Mouse (Mus musculus): ENCODE data around the gene Zfp105.
A peak's percentile ranks its signal among the peaks of the same experiment; 100 is the strongest.

Zfp105 gene

DNA sequence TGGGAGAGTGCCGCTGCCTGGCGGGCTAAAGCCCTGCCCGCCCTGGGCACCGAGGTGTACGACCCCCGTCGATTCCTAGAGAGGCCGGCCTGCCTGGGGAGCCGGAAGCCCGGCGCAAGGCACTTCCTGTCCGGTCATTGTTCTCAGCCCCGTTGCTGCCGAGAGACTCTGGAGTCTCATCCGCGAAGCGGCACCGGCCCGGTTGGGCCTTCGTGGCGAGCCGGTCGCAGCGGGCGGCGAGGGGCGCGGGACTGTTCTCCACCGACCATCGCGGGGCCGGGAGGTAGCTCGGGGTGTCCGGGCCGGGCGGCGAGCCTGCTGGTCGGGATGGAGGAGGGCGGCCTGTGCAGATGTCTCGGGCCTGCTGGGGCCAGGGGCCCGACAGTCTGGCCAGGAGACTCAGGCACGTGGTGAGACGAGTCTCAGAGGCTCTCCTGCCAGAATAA is at the start of gene Zfp105:
Gene Zfp105, plus strand, starts transcription at position 137 of the 446 bp plus-strand sequence.
- DNase-seq = peak; percentile 95

- no peak for DNase-seq
Measured at GRCm38 (mm10) chr9:122874653-122875052, 48.2 kb upstream of the Zfp105 start.

- DNase-seq = no peak
Measured at GRCm38 (mm10) chr9:122875145-122875544, 47.7 kb upstream of the Zfp105 start.

DNA sequence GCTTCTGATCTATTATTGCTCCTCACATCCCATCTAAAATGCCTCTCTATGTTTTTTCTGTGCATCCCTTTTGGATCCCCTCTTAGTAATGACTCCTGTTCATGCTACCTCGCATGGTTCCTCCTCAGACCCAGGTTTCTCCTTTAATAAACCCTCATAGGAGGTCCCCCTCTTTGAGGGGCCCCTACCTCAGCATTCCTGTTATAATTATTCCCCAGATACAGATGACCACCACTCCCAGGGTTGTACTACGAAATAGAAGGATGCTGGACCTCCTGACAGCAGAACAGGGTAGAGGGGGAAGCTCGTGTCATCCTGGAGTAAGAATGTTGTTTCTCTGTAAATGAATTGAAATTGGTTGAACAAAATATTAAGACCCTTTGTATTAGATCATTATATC is 37.5 kb upstream of the Zfp105 start, which contains the start of gene Zkscan7:
Gene Zkscan7, plus strand, starts transcription at position 301 of the 400 bp plus-strand sequence.
- DNase-seq = no peak

GRCm38 (mm10) chr9:122886372-122887179 is 36.3 kb upstream of the Zfp105 start:
- DNase-seq = peak; percentile 85

- DNase-seq = no peak
Measured at GRCm38 (mm10) chr9:122901047-122901446, 21.8 kb upstream of the Zfp105 start.

GRCm38 (mm10) chr9:122902717-122903535 is 19.9 kb upstream of the Zfp105 start:
- peak; percentile 92 for DNase-seq

DNA sequence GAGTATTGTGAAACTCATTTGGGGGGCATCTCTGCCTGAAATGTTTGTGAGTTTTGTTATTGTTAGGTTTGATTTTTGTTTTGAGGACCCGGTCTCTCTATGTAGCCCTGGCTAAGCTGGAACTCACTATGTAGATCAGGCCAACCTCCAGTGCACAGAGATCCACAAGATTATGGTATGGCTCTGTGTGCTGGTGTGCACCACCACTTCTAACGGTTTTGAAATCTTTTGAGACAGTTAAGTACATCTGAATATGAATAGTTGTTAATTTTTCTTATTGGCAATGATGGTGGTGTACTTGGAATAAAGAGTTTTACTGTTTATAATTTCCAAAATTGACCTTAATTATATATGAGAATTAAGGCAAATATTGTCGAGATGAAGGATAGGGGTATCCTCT is 436 bp upstream of the Zfp105 start:
- DNase-seq = no peak

DNA sequence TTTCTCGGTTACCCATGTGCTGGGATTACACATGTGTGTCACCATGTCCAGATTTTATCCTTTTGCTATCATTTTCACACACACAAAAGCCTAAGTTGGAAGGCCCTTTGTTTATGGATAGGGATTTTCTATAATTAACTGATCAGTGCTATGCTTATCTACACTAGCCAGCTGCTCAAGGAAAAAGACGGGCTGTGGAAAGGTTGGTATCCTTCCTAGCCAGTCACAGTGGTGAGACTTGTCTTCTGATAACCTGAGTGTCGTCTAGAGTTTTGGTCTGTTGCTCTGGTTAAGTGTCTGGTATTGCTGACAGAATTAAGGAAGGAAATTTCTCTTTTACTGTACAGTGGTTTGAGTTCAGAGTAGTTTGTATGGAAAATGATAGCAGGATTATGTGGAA is 6.0 kb downstream of the Zfp105 start:
- DNase-seq = no peak

- peak; percentile 95 for DNase-seq
Measured at GRCm38 (mm10) chr9:122950643-122951475, 28.0 kb downstream of the Zfp105 start, which contains the start of the genes 1110059G10Rik and Kif15. Gene 1110059G10Rik, minus strand, starts transcription at chr9:122951000. Gene Kif15, plus strand, starts transcription at chr9:122951046.

Measured in embryo, embryonic 11 days (tissue).